Mouse (Mus musculus) gastrocnemius, postnatal 10 days (tissue): ENCODE data around the gene Aire. TPM values are rescaled to one million over a fixed set of nuclear protein-coding genes. Genes with fewer than 3 reads are reported as not detected.

Source experiments
- DNase-seq: peaks from one replicate; pipeline ENCODE4 v3.0.0; 2021; ENCODE audit warnings: mixed read lengths
- long read RNA-seq, 2 experiments: library from polyadenylated mRNA; stranded (forward); transcript quantifications; one replicate each; pipeline ENCODE4 v2.0.0; 2021
- total RNA-seq, 2 experiments: library from RNA; stranded (reverse); gene quantifications; 2 replicates each; pipeline ENCODE4 v1.2.3; 2021

The Aire gene
- not detected for total RNA-seq
- long read RNA-seq, experiment 1, result 0 reads
- long read RNA-seq, experiment 2, result 0 reads

DNA sequence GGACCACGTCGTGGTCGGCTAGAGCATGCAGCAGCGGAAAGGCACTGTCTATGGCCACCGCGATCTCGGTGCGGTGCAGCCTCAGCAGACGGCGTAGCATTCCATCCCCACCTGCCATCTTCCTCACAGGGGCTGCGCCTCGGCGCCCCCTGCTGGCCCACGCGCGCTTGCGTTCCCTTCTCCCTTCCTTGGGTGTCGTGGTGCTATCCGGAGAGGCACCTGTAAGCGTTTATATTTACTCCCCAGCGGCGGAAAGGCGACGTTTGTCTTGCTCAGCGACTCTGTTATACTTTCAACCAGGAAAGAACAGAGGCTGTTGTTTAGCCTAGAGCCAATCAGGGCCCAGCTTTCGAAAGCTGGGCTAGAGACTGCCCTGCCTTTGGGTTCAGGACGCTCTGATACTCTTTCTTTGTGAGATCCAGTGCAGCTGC is at the start of gene Aire:
Gene Aire, minus strand, starts transcription at position 205 of the 431 bp plus-strand sequence.
- peak; percentile 60 for DNase-seq

- no peak for DNase-seq
Observed at GRCm38 (mm10) chr10:78092725-78093029, 49.3 kb upstream of the Aire start.

DNA sequence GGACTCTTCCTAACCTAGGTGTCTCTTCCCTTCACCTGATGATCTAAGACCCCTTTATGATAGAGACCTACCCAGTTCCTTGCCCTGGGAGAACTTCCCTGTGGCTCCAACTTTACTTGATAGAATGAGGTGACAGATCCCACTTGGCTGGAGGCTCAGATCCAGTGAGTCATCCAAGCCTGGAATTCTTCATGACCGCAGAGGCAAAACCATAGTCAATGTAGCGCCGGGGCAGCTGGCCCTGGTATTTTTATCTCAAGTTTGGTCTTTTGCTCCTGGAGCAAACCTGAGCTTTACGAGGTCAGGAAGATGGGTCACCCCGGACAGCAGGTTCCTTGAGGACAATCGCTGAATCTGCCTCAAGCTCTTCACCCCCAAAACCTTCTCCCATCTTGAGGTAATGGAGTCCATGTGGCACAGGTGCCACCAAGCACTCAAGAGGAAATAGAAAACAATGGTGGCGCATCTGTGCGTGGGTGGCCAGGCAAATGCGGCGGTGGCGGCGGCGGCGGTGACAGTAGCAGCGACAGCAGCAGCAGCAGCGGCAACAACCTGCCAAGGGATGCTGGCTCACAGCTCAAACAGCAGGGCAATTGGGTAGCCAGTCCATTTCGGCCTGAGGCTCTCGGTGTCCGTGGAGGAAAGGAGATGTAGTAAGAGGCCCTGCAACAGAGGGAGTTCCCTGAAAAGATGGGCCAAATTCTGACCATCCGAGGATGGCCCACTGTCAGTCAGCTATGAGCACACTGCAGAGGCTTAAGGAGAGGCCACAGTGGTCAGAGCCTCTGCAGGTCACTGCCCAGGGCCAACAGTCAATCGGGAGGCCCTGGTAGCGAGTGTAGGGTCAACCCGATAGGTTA is 48.7 kb upstream of the Aire start:
- DNase-seq, result no peak

GRCm38 (mm10) chr10:78090706-78091491 is 47.5 kb upstream of the Aire start:
- DNase-seq, result no peak

- no peak for DNase-seq
Observed at GRCm38 (mm10) chr10:78090246-78090645, 46.8 kb upstream of the Aire start.

DNA sequence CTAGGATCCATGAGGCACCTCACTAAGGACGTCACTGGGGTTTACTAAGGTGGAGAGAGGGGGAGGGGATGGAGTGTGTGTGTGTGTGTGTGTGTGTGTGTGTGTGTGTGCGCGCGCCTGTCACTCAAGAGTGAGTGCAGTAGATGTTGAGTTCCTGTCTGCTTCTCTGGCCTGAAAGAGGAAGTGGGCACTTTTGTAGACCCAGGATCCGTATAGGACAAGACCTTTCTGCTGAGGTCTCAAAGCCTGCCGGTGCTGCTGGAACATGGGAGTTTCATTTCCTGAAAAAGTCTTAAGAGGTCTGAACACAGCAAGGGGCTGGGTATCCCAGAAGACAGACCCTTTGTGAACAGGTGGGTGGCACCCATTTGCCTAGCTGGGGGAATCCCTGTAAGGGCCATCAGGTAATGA is 43.7 kb upstream of the Aire start:
- DNase-seq, result no peak

DNA sequence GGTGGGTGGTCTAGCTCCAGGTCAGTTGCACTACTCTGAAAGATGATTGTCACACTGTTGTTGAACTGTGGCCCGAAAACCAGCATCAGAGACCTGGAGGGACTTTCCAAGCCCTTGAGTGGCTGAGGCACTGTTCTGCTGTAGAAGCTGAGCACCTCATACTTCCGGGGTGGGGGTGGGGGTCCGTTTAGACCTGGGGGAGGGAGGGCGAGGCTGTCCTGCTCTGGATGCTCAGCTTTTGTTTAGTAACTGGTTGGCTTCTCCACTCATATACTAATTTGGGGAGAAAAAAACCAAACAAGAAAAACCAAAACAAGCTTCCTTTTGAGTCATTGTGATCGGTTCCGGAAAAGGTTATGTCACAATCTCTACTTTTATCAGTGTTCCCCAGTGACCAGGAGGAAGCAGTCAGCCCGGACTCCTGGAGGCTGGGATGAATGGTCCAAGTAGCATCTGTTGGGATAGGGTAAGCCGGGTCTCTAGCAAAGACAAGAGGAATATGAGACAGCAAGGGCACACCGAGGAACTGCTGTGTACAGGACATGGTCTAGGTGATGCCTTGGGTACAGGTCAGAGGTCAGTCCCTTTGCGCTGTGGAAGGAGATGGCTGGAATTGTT is 43.1 kb upstream of the Aire start:
- no peak for DNase-seq

GRCm38 (mm10) chr10:78085711-78086110 is 42.3 kb upstream of the Aire start:
- no peak for DNase-seq

DNA sequence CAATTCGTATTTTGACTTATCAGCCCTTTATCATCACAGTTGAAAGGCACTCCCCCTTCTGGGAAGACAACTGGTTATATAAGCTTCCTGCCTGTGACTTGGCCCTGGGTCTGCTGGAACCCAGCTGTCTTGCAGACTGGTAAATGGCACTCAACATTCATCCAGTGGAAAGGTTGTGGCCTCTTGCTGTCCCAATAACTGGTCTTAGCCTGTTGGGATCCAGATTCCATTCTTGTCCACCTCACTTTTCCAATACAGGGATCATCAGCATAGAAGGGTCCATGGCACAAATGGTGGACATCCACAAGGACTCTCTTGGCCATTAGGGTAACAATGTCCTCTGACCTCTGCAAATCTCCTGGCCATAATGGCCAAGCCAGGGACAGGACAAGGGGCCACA is 40.7 kb upstream of the Aire start:
- no peak for DNase-seq

DNA sequence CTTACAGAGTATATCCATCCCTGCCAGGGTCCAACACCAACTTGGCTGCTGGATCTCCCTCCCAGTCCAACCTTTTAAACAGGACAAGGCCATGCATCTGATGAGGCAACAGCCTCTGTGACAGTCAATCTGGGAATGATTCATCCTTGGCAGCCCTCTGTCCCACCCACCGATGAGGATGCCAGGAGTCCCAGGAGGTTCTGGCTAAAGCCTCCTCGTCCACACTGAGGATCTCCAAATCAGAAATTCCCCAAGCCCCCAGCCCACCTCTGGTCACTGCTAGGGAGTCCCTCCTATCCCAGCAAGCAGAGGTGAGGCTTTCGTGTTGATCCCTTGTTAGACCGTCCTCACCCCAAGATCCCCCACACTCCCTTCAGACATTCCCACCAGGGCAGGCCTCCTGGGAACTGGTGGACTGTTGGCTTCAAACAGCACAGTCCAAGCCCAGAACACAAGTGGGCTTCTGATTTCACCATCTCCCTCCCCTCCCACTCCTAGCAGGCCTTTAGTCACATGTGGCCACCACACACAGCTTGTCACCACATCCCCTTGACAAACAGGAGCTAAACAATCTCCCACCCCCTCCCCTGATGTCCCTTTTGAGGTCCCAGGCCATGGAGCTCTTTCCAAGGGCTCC is 36.7 kb upstream of the Aire start:
- peak; percentile 22 for DNase-seq

GRCm38 (mm10) chr10:78078276-78078675 is 34.9 kb upstream of the Aire start:
- no peak for DNase-seq

- no peak for DNase-seq
Observed at GRCm38 (mm10) chr10:78077862-78078261, 34.5 kb upstream of the Aire start.

GRCm38 (mm10) chr10:78074977-78075376 is 31.6 kb upstream of the Aire start:
- no peak for DNase-seq

DNA sequence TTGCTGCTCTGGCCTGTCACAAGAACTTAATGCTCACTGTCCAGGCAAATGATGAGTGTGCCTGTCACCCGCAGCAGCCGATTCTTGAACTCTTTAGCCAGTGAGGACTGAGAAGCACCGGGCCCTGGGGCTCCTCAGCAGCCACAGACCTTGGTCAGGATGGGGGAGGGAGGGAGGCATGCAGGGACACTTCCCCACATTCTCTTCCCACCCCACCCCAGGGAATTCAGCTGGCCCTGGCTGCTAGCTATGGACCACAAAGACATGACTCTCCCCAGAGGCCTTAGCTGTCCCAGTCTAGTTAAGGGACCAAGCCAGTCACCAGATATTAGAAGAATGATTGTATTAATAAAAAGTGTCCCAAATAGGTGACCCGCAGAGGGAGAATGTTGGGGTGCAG is 30.7 kb upstream of the Aire start:
- no peak for DNase-seq

GRCm38 (mm10) chr10:78069101-78070011 is 25.9 kb upstream of the Aire start, which contains the start of gene Icosl:
Gene Icosl (plus strand): TSS chr10:78069302.
- DNase-seq, result peak; percentile 72

DNA sequence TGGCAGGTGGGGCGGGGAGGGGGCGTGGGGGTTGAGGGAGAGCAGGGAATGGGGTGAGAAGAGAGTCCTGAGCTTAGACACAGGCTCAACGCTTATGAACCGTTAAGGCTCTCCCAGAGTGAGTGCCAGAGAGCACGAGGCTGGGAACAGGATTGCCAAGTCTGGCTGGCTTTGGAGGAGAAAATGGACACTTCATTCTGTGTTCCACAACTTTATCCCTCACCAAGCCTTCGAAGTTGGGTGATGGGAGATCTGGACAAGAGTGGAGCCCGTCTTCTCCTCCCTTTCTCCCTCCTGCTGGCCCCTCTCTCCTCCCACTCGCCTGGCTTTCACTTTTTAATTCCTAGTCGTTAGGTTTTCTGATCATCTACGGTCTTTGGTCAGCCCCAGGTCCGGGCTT is 25.1 kb upstream of the Aire start:
- no peak for DNase-seq

GRCm38 (mm10) chr10:78067226-78067625 is 23.8 kb upstream of the Aire start:
- no peak for DNase-seq

GRCm38 (mm10) chr10:78063122-78063521 is 19.7 kb upstream of the Aire start:
- no peak for DNase-seq

- DNase-seq, result no peak
Observed at GRCm38 (mm10) chr10:78057056-78057455, 13.6 kb upstream of the Aire start.

DNA sequence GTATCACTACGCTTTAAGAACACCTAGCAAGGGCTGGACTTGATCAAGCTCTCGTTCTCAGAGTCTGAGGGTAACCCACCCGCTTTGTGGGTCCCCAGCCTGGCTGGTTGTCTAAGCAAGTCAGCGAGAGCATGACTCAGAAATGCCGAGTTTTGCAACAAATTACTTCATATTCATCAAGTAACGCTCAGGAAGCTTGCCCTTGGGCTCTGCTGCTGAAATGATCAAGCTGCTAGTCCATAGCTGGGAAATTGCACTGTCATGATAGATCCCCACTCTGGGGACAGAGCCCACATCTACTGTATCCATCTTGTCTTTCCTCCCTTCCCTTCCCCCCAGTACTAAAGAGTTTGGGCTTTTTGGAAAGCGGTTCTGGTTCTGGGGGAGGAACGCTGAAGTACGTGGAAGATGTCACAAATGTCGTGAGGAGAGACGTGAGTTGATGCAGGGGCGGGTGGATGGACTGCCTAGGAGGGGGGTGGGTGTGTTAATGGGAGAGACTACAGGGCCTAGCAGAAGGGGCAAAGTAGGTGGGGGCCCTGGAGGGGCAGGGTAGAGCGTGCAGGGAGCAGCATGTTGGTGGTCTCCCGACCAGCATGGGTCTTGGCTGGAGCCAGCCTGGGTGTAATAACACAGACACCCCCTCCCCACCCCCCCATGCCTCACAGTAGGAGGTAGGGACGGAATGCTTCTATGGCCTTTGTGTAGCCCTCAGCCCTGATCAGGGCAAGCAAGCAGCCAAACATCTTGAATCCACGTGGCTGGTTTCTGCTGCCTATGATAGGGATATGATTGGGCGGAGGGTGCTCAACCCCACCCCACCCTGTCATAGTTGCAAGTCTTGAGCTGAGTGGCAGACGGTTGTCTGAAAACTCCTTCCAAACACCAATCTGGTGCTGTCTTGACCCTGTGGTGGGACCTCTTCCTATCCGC is 11.5 kb upstream of the Aire start:
- no peak for DNase-seq
